Mouse (Mus musculus) right cerebral cortex, postnatal 36 days (tissue): ENCODE data around the gene Wsb1.
"Not testable (repeated sequence)": the region's sequence is repeated elsewhere in the genome, so short reads cannot be mapped to it uniquely, and the experiment has no call there.

ENCODE experiments used
- DNase-seq, 2 experiments: peaks; one replicate each; pipeline ENCODE4 v3.0.0; 2022; ENCODE audit warnings: low spot score in 2 of 2, mixed read lengths in 1 of 2

Gene Wsb1

DNA sequence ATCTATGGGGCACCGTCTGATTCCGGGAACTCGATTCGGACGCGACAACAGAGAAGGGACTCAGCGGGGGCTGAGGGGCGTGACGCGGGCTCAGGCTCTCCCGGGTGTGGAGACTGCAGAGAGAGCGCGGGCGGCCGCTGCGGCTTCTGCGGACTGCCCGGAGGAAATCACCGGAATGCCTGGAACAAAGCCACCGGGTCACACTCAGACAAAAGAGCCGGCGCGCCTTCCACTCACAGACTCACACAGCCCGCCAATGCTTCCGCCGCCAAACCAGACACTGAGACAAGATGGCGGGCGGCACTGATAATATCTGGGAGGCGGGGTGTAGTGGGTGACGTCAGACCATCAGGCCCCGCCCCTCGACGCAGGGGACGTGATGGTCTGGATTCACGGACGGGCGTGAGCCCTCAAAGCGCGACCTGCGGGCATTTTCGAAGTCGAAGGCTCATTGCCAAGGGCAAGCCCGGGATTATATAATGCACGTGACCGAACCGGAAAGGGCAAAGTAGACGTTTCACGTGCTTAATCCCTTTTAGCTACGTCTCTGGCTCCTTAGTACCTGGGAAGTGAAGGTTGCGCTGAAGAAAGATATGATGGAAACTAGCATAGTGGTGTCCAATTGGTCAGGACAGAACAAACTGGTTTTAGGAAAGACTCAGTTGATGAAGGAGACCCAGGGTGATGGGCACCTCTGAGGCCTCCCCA, at the start of gene Wsb1:
Wsb1 (minus strand) TSS at position 281 of the 708 bp plus-strand sequence.
- DNase-seq = peak; percentile 83 to 88

DNA sequence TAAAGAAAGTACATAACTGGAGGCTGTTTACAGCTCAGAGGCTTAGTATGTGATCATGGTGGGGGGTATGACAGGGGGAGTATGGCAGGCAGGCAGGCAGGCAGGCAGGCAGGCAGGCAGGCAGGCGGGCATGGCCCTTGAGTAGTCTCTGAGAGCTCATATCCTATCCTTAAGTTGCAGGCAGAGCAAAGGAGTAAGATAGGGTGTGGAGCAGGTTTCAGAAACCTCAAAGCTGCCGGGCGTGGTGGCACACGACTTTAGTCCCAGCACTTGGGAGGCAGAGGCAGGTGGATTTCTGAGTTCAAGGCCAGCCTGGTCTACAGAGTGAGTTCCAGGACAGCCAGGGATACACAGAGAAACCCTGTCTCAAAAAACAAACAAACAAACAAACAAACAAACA, 49.8 kb upstream of the Wsb1 start:
- DNase-seq = not testable (repeated sequence)

DNA sequence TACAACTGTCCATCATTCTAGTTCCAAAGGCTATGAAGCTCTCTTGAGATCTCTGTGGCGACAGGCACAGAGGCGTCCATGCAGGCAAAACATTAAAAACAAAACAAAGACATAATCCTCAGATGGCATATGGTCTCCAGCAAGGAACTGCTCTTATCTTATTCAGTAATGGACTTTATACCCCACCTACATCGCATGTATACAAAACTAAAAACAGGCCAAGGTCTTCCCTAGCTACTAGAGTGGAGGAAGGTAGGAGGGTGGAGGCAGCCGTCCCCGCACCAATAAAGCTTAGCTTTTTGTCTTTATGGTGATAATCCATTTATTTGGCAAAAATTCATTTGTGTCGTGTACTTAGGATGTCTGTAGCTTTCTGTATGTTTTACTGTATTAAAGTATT, 48.6 kb upstream of the Wsb1 start:
- no peak for DNase-seq

DNA sequence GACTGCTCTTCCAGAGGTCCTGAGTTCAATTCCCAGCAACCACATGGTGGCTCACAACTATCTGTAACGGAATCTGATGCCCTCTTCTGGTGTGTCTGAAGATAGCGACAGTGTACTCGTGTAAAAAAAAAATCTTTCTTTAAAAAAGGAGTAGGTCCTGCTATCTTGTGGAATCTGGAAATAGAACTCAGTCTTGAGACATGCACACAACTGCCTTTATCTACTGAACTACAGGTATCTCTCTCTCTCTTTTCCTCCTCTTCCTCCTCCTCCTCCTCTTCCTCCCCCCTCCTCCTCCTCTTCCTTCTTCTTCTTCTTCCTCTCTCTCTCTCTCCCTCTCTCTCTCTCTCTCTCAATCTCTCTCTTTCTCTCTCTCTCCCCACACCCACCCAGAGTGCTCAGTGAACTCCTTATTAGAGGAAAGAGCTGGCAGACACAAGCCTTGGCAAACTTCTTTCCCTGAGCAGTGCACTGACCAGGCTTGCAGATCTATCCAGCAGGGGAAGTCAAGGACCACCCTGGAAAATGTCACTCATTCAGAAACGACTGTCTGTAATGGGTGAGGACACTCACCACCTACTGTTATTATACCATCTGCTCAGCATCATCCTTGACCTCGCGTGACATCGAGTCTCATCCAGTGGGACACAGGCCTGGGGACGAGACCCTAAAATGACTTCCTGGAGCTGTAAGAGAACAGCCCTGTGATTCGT, 45.4 kb upstream of the Wsb1 start:
- DNase-seq = no peak

DNA sequence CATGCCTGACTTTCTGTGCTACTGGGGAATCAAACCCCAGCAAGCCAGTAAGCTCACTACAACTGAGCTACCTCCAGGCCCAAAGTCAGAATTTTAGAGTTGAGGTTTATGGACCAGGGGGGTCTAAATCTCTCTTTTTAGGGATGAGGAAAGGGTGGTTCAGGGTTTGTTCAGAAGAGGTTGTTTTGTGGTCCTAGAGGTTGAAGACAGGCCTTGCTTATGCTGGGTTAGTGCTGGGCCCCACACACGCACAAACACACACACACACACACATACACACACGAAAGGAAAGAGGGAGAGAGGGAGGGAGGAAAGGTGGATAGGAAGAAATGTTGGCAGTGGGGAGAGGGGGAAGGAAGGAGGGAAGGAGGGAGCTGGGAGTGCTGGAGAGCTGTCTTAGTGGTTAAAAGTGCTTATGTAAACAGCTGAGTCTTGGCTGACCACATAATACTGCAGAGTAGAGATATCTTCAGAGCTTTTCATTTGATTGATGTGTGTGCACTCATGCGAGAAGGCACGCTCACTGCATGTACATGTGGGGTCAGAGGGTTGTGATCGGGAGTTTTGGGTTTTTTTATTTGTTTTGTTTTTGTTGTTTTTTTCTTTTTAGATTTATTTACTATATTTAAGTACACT, 42.5 kb upstream of the Wsb1 start, which contains the start of gene Gm9964:
Gm9964 (minus strand) TSS at position 51 of the 636 bp plus-strand sequence.
- DNase-seq = no peak

DNA sequence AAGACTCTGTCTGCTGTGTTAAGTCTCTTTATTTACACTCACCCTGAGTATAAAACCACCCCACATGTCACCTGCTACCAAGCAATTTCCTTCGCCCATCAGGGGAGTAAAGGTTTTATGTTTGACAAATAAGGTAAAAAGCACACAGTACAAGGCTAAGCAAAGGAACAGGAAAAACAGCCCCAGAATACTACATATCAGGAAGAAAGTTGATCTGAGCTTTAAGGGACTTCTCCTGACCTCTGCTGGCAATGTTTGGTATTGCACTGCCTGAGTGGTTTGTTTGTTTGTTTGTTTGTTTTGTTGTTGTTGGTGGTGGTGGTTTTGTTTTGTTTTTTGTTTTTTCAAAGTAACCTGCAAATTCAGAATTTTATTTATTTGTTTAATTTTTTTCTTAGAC, 41.7 kb upstream of the Wsb1 start:
- no peak for DNase-seq

DNA sequence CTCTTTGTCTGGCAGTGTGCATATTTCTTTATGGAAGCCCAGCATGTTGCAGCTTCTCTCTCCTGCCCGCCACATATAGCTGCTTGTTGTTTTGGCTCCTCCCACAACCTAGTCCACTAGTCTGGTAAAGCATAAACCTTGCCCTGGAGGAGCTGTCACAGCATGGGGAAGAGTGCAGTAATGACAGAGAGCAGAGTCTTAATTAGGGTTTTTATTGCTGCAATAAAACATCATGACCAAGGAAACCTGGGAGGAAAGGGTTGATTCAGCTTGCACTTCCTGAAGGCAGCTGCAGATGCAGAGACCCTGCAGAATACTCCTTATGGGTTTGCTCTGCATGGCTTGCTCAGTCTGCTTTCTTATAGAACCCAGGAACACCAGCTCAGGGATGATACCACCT, 39.5 kb upstream of the Wsb1 start:
- DNase-seq = no peak

DNA sequence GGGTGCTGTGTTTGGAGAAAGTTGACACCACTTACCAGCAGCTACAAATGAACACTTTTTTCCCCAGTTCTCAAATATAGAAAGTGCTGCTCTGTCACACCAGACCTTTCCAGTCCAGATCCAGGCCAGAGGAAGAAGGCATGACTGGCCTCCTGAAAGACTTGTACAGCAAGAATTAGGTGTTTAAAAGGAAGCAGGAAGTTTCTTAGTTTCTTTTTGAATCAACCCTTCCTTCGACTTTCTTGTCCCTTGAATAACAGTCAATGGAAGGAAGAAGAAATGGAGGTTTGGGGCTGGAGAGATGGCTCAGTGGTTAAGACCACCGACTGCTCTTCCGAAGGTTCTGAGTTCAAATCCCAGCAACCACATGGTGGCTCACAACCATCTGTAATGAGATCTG, 38.6 kb upstream of the Wsb1 start:
- no peak for DNase-seq

DNA sequence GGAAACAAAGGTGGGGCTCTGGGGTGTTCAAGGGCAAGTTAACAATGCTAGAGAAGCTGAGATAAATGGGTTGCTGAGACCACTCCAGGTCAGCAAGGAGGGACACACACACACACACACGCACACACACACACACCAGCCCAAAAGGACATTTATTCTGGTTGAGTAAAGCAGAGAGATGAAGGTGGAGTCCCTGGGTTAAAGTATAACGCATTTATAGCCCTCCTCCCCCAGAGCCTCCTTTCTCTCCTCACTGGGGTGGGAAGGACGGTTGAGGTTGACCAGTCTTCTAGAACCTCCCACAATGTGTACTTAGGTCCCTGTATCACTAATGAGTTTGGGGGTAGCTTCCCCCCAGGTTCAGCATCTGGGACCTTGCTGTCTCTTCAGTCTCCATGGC, 37.7 kb upstream of the Wsb1 start:
- no peak for DNase-seq

DNA sequence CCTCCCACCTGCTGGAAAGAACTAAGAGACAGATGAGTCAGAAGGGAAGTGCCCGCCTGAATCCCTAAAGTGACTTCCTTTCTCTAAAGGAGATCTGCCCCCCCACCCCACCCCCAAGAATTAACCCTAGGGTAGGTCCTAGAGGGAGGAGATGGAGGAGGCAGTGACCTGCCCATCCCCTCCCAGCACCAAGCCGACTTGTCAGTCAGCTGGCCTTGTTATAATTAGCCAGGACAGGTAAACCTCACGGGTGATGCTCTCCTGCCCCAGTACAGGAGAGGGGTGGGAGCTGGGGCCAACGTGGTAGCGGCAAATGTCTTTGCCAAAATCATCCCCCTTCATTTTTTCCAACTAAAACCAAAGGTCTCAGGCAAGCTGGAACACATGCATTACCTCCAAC, 37.2 kb upstream of the Wsb1 start:
- no peak for DNase-seq

DNA sequence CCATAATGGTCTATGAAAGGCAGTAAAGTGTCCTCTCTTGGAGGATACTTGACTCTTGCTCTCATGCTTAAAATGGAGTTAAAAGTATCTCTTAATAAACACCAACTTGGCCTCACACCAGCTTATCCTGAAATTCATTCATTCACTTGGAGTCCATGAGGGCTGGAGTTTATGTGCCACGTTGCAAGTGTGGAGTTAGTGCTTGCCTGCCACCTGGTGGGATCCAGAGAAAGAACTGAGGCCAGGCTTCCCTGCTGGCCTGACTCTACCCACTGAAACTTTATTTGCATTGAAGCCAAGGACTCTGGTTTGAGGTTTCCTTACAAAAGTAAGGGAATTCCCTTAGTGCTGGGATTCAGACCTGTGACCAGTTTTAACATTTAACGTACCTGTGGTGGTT, 36.0 kb upstream of the Wsb1 start:
- no peak for DNase-seq

DNA sequence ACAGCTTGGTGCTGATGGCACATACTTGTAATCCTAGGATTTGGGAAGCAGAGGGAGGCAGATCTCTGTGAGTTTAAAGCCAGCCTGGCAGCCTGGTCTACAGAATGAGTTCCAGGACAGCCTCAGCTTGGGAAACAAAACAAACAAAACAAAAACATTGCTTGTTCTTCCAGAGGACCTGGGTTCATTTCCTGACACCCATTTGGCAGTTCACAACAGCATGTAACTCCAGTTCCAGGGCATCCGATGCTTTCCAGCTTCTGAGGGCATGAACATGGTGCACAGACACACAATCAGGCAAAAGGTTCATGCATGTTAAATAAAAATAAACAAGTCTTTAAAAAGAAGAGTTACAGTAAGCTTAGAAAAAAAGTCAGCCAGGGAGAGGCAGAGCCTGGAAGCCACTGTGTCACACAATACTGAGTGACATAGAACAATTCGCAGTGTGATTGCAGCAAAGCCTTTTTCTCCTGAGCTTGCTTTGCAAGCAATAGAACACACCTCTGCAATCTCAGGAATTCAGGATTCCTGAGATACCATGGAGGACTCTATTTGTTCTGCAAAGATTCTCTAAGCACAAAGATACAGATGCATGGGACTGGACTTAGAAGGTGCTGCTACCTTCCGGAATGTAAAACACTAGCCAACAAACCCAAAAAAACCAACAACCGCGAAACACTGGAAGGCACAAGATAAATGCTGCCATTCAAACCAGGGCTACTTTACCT, 34.6 kb upstream of the Wsb1 start:
- no peak for DNase-seq

DNA sequence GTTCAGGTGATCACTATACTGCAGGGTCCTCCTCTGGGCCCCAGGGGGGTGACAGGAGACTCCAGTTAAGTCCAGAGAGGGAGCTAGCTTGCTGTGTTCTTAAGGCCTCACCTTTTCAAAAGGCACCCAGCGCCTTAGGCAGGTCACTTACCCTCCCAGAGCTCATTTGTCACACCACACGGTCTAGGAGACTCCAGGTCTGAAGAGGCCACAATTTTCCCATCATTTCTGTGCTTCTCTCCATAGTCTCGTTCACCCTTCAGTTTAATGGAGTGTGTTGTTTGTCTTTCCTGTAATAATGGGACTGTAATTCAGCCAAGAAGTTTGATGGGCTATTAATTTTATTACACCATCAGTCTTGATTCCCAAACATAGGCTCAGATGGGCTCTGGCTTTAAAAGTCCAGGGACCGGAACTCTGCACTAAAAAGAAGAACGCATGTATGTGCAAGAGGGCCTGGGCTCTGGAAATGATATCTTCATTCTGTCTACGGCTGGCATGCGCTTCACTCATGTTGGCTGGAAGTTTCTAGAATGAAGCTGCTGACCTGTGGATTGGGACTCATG, 33.9 kb upstream of the Wsb1 start:
- no peak for DNase-seq

DNA sequence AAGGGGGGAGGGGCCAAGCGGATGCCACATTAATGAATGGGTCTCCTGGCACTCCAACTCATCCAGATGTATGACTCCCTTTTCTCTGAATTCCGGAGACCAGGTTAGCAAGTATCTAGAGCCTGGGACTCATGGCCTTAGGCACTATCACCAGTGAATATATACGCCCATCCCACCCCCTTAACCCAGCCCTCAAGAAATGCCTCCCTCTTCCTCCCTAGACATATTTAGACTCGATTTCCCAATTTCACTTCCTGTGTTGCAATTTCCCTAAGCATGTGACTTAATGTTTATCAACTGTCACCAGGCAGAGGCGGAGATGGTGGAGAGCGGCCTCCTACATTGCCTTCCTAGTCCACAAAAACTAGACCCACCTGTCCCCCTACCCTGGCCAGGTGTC, 33.0 kb upstream of the Wsb1 start:
- DNase-seq = no peak

DNA sequence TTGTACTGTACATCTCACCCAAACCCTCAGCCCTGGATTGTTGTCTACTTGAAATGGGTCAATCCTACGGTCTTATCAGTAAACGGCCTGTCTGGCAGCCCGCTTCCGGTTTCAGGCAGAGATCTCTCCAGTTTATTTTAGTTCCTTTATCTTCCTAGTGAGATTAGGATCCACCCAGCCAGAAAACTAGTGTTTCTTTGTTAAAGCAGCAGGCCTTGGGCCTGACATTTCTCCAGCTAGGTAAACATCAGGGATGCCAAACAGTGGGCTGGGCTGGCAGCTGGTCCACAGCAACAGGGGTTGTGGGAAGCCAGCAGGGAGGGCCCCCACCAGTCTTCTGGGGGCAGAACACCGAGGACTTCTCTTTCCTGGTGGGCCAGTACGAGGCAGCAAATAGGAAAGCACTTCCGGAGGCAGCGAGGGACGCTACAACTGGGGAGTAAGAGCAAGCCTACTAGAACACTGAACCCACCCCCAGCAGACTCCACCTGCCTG, 31.9 kb upstream of the Wsb1 start:
- no peak for DNase-seq

DNA sequence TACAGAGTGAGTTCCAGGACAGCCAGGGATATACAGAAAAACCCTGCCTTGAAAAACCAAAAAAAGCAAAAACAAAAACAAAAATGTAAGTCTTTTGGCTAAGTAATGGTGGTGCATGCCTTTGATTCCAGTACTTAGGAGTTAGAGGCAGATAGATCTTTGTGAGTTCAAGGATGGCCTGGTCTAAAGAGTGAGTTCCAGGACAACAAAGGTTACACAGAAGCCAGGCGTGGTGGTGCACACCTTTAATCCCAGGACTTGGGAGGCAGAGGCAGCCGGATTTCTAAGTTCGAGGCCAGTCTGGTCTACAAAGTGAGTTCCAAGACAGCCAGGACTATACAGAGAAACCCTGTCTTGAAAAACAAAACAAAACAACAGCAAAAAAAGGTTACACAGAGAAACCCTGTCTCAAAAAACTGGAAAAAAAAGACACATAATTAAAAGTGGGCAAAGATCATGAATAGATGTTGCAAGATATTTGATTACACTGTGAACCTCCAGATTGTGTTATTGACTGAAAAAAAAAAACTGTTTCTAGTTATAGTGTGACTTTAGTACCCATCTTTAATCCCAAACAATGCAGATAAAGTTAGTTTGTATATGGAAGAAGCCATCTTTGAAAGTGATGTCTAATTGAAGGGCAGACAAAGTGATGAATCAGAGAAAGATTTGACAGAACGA, 29.0 kb upstream of the Wsb1 start:
- no peak for DNase-seq

DNA sequence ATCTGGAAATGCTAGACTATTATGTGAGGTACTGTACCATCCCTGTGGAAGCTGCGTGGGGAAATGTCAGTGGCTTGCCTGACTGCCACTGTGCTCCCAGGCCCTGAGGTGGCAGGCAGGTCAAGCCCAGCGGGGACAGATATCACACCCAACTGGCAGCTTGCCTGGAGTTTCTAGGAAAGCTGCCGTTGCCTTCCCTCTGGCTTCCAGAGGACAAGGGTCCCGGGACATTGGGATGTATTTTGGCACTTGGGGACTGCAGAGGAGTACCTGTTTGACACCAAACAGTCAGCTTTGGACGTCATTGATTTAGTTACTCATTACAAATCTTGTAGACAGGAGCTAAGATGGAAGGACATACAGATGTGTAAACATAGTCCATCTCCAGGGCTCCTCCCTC, 26.9 kb upstream of the Wsb1 start:
- DNase-seq = no peak

DNA sequence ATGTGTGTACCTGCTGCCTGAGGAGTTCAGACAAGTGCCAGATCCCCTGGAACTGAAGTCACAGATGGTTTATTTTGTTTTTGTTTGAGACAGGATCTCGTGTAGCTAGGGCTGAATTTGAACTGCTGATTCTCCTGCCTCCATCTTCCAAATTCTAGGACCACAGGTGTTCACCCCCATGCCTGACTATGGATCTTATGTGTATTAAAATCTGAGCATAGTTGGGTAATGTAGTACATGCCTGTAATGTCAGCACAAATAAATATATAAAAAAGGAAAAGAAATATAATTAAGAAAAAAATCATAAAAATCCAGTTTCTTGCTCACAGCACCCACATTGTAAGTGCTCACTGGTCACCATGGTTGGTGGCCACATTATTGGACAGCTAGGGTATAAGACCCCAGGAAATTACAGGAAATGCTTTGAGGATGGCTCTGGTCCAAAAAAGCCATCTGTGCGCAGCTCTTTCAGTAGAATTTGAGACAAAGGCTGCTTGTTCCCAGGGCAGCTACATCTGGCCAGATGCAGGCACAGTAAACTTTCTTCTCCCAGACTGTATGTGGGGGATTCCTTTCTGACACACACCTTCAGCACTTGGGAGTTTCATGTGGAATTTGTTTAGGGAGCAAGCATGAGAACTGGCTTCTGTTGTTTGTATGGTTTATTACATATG, 25.4 kb upstream of the Wsb1 start:
- DNase-seq = no peak

DNA sequence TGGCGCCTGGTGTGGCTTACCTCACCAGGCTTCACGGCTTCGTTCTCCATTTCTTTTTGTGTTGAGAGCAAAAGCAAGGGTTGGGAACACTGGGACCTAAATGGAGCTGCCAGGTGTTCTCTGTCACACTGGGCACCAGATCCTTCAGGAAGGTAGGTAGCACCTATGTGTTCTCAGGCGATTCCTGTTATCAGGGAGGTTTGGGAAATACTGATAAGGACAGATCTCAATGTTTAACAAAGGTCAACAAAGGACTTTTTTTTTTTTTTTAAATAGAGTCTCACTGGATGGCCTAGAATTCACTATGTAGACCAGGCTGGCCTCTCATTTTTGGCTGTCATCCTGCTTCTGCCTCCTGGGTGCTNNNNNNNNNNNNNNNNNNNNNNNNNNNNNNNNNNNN, 19.3 kb upstream of the Wsb1 start:
- DNase-seq = no peak

DNA sequence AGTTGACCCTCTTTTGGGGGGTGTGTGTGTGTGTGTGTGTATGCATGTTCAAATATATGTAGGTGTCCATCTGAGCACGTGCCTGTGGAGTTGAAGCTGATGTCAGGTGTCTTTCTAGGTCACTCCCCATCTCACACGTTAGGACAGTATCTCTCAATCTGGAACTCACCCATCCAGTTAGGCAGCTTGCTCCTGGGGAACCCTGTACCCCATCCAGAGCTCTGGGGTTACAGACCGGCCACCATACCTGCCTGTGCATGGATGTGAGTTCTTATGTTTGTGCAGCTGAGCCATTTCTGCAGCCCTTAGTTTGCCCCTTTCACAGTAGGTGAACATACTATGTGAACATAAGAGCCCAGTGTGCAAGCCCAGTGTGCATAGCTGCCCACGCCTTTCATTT, 18.6 kb upstream of the Wsb1 start:
- DNase-seq = no peak

DNA sequence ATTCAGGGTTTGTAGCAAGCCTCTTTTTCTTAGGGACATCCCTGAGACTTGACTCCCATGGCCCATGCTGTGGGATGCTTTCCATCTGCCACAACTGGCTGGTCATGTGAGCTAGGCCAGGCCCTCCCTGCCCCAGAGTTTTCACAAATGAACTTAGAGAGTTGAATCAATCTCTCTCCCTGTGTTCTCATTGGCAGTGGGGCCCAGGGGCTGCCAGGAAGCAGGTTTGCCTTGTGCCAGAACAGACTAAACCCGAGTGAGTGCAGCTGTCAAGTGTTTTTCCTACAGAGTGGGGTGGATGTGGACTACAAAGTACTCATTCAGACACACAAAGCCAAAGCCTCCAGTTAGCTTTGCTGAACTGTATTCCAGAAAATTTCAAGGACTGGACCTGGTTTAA, 12.7 kb upstream of the Wsb1 start:
- DNase-seq = no peak
